Mouse (Mus musculus) E14TG2a.4 (cell line): ENCODE results near the gene Zfp382.
A peak's percentile ranks its signal among the peaks of the same experiment; 100 is the strongest.

Experiments used
- CTCF ChIP-seq: conservative IDR thresholded peaks from 2 replicates; pipeline ENCODE4 v1.5.1; 2014; ENCODE audit warnings: low read length
- NANOG ChIP-seq: IDR thresholded peaks from 2 replicates; pipeline ENCODE4 v1.6.1; 2014; ENCODE audit warnings: borderline replicate concordance, low read length, mixed read lengths

DNA sequence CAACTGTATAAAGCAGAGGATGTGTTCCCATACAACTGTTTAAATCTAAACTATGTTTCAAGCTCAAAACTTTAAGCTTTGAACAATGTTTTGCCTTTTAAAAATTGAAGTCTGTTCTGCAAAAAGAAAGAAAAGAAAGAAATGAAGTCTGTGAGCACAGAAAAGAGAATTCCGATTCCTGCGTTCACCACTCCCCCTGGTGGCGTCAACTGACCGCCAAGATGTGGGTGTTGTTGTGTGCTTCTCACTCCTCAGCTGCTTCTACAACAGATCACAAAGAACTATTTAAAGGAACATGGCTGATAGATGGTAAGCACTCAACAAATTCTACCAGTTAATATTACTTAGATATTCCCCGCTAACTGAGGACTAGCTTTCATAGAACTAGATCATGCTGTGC, 41.4 kb downstream of the Zfp382 start:
- peak; percentile 56 for TF ChIP-seq CTCF
- TF ChIP-seq NANOG = no peak
